Mouse (Mus musculus) heart, embryonic 15.5 days (tissue): ENCODE measurements around the gene Abi3bp. TPM values are rescaled to one million over a fixed set of nuclear protein-coding genes. Genes with fewer than 3 reads are reported as not detected.

Experiments used
- ATAC-seq: fragments of 200-750 bp; cut with Nextera tagmentation; replicated peaks from 2 replicates; pipeline ENCODE4 v1.8.0; 2017; ENCODE audit warnings: low read depth, moderate TSS enrichment; ENCODE audit not compliant: insufficient number of reproducible peaks, insufficient read depth, low FRiP score
- H3K27ac ChIP-seq: fragments of 300-500 bp; sonication (generic); 2 replicates; pipeline ENCODE4 v1.5.1; 2015; ENCODE audit warnings: mild to moderate bottlenecking, inconsistent platforms
- H3K27me3 ChIP-seq: fragments of 300-500 bp; sonication (generic); 2 replicates; pipeline ENCODE4 v1.6.1; 2015; ENCODE audit warnings: inconsistent platforms
- H3K36me3 ChIP-seq: fragments of 300-500 bp; sonication (generic); 2 replicates; pipeline ENCODE4 v1.6.1; 2015; ENCODE audit warnings: mild to moderate bottlenecking, inconsistent platforms
- H3K4me1 ChIP-seq: fragments of 300-500 bp; sonication (generic); replicated peaks from 2 replicates; pipeline ENCODE4 v1.6.1; 2015; ENCODE audit warnings: inconsistent platforms
- H3K4me2 ChIP-seq: fragments of 300-500 bp; sonication (generic); 2 replicates; pipeline ENCODE4 v1.6.1; 2015; ENCODE audit warnings: inconsistent platforms, mild to moderate bottlenecking, moderate library complexity
- H3K4me3 ChIP-seq: fragments of 300-500 bp; sonication (generic); 2 replicates; pipeline ENCODE4 v1.5.1; 2015; ENCODE audit warnings: mild to moderate bottlenecking, inconsistent platforms
- H3K9ac ChIP-seq: fragments of 300-500 bp; sonication (generic); 2 replicates; pipeline ENCODE4 v1.6.1; 2015; ENCODE audit warnings: mild to moderate bottlenecking, inconsistent platforms
- H3K9me3 ChIP-seq: fragments of 300-500 bp; sonication (generic); replicated peaks from 2 replicates; pipeline ENCODE4 v1.6.1; 2016; ENCODE audit warnings: inconsistent platforms
- WGBS: fragments of 180-500 bp; shearing (Covaris S2); methylation state at CpG from one replicate; pipeline ENCODE4 v1.1.7; 2015; ENCODE audit warnings: mixed read lengths; 5-methylcytosine and 5-hydroxymethylcytosine counted together
- polyA plus RNA-seq: library from polyadenylated mRNA; unstranded; fragments of >200 nt; fragmentation: Nextera tagmentation; extraction: Ambion mirVana; gene quantifications from 2 replicates; pipeline ENCODE4 v1.2.1, GENCODE M21; 2015

Gene Abi3bp
- polyA plus RNA-seq, 1 experiment from 2014 or later = 6.7 TPM

DNA sequence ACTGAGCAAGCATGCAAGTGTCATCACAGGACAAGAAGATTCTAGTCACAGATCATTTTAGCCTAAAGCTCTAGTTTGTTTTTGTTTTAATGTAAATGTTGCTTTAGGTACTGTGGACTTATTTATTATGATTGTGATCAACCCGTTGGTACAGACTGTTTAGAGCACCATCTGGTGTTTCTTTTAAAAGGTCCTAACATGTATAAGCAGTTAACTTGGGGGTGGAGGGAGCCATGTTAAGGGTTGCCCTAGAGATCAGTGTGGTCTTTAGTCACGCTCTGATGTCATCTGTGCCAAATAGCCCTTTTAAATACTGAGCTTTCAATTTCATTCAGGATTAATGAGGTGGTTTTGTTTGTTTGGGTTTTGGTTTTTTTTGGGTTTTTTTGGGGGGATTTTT, 218.8 kb downstream of the Abi3bp start:
- 81% methylated on average over 2 of the region's 2 CpGs for WGBS
- H3K27ac ChIP-seq = no peak overlapping the region
- no peak for ATAC-seq
- H3K9me3 ChIP-seq = no peaks in the 10 kb centered on the region
- no peak overlapping the region for H3K4me3 ChIP-seq
- H3K27me3 ChIP-seq = no peaks in the 10 kb centered on the region
- H3K9ac ChIP-seq = no peak overlapping the region
- no peaks in the 10 kb centered on the region for H3K4me1 ChIP-seq
- peaks cover 45% of the 10 kb centered on the region for H3K36me3 ChIP-seq
- H3K4me2 ChIP-seq = no peak overlapping the region

GRCm38 (mm10) chr16:56700898-56701297, 223.2 kb downstream of the Abi3bp start:
- no peaks in the 10 kb centered on the region for H3K27me3 ChIP-seq
- H3K9ac ChIP-seq = no peak overlapping the region
- WGBS = 88% methylated on average over 3 of the region's 3 CpGs
- H3K27ac ChIP-seq = no peak overlapping the region
- no peaks in the 10 kb centered on the region for H3K9me3 ChIP-seq
- no peak overlapping the region for H3K4me3 ChIP-seq
- H3K4me1 ChIP-seq = no peaks in the 10 kb centered on the region
- ATAC-seq = no peak
- no peak overlapping the region for H3K4me2 ChIP-seq
- H3K36me3 ChIP-seq = peaks cover 34% of the 10 kb centered on the region

DNA sequence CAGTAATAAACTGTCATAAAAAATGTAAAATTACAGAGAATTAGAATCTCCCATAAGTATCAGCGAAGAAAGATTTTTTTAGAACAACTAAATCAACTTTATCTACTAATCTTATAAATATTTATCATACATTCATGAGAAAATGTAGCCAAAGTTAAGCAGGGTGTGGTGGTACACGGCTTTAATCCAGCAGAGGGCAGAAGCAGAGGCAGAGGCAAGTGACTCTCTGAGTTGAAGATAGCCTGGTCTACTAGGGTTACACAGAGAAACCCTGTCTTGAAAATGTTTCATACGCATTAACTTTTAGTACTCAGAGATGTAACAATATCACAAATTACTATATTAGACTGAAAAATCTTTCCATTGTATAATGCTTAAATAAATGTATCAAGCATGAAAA, 228.1 kb downstream of the Abi3bp start:
- Histone ChIP-seq H3K4me3 (no peak overlapping the region), H3K36me3 (peaks cover 56% of the 10 kb centered on the region), H3K4me1 (no peaks in the 10 kb centered on the region), H3K27me3 (no peaks in the 10 kb centered on the region), H3K9ac (no peak overlapping the region), H3K27ac (no peak overlapping the region), H3K4me2 (no peak overlapping the region), H3K9me3 (no peaks in the 10 kb centered on the region)
- ATAC-seq = no peak
- 87% methylated on average over 3 of the region's 3 CpGs for WGBS

GRCm38 (mm10) chr16:56710071-56710470, 232.4 kb downstream of the Abi3bp start:
- no peaks in the 10 kb centered on the region for H3K27me3 ChIP-seq
- WGBS = 92% methylated on average over 3 of the region's 3 CpGs
- no peak overlapping the region for H3K27ac ChIP-seq
- H3K9me3 ChIP-seq = no peaks in the 10 kb centered on the region
- H3K4me3 ChIP-seq = no peak overlapping the region
- peaks cover 5% of the 10 kb centered on the region for H3K4me1 ChIP-seq
- H3K9ac ChIP-seq = no peak overlapping the region
- no peak for ATAC-seq
- peaks cover 58% of the 10 kb centered on the region for H3K36me3 ChIP-seq
- H3K4me2 ChIP-seq = no peak overlapping the region

GRCm38 (mm10) chr16:56715608-56716007, 237.9 kb downstream of the Abi3bp start:
- 0 out of 2 replicates have a peak overlapping the region, but pooled peaks have one; percentile 96 for H3K27ac ChIP-seq
- peaks cover 18% of the 10 kb centered on the region for H3K4me1 ChIP-seq
- no peak overlapping the region for H3K9ac ChIP-seq
- WGBS = 43% methylated on average over 3 of the region's 3 CpGs
- ATAC-seq = no peak
- H3K9me3 ChIP-seq = no peaks in the 10 kb centered on the region
- H3K4me3 ChIP-seq = peak overlapping the region; percentile 90
- peaks cover 20% of the 10 kb centered on the region for H3K36me3 ChIP-seq
- no peaks in the 10 kb centered on the region for H3K27me3 ChIP-seq
- H3K4me2 ChIP-seq = peak overlapping the region; percentile 67

GRCm38 (mm10) chr16:56716557-56717179, 239.0 kb downstream of the Abi3bp start:
- 0% methylated on average over 28 of the region's 38 CpGs for WGBS
- Histone ChIP-seq H3K4me2 (peak overlapping the region; percentile 67), H3K9ac (peak overlapping the region; percentile 92), H3K4me1 (peaks cover 18% of the 10 kb centered on the region), H3K27ac (peak overlapping the region; percentile 96), H3K4me3 (peak overlapping the region; percentile 90), H3K27me3 (no peaks in the 10 kb centered on the region), H3K36me3 (peaks cover 12% of the 10 kb centered on the region), H3K9me3 (no peaks in the 10 kb centered on the region)
- peak; percentile 80 for ATAC-seq

- Histone ChIP-seq H3K9ac (peak within 1 kb of the TSS; percentile 92), H3K4me1 (peaks cover 18% of the 10 kb centered on the region), H3K27ac (peak within 1 kb of the TSS; percentile 96), H3K4me3 (peak within 1 kb of the TSS; percentile 90), H3K27me3 (no peaks in the 10 kb centered on the region), H3K9me3 (no peaks in the 10 kb centered on the region), H3K4me2 (peak within 1 kb of the TSS; percentile 70), H3K36me3 (peaks cover 5% of the 10 kb centered on the region; the same call in 1 of the 2 replicates)
- peak; percentile 95 for ATAC-seq
- WGBS = under 1% methylated on average over 60 of the region's 62 CpGs
Measured at GRCm38 (mm10) chr16:56717224-56718200, 239.8 kb downstream of the Abi3bp start, which contains the start of gene Tfg. TSS of gene Tfg (minus strand) at chr16:56717450.

GRCm38 (mm10) chr16:56719031-56719430, 241.4 kb downstream of the Abi3bp start:
- ATAC-seq = no peak
- no peak overlapping the region for H3K9ac ChIP-seq
- no peak overlapping the region for H3K27ac ChIP-seq
- H3K27me3 ChIP-seq = no peaks in the 10 kb centered on the region
- no peak overlapping the region for H3K4me3 ChIP-seq
- H3K36me3 ChIP-seq = no peaks in the 10 kb centered on the region
- H3K4me2 ChIP-seq = no peak overlapping the region
- no peaks in the 10 kb centered on the region for H3K9me3 ChIP-seq
- H3K4me1 ChIP-seq = peaks cover 18% of the 10 kb centered on the region

- Histone ChIP-seq H3K4me2 (no peak overlapping the region), H3K4me3 (no peak overlapping the region), H3K9ac (no peak overlapping the region), H3K27ac (no peak overlapping the region), H3K9me3 (no peaks in the 10 kb centered on the region), H3K4me1 (peaks cover 3% of the 10 kb centered on the region; the same call in 1 of the 2 replicates), H3K36me3 (no peaks in the 10 kb centered on the region), H3K27me3 (no peaks in the 10 kb centered on the region)
- WGBS = 47% methylated on average over 4 of the region's 4 CpGs
- ATAC-seq = no peak
Measured at GRCm38 (mm10) chr16:56722357-56722756, 244.7 kb downstream of the Abi3bp start.

DNA sequence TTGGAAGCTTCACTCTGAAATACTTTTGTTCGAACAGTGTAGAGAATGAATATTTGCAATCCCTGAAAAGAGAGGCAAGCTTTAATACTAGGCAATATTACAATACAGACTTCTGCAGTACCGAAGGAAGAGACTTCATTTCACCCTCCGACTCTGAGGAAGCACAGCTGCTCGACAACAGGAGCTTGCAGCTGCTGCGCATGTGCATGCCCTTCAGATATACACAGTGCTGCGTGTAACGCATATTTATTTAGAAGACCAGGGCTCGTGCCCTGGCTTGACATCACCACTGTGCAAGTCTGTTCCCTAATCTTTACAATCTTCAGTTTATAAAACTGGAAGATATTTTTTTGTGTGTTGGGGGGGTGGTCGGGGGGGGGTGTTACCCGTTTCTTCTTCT, 247.2 kb downstream of the Abi3bp start:
- no peak overlapping the region for H3K27ac ChIP-seq
- no peak for ATAC-seq
- H3K9me3 ChIP-seq = no peaks in the 10 kb centered on the region
- 71% methylated on average over 10 of the region's 10 CpGs for WGBS
- no peak overlapping the region for H3K9ac ChIP-seq
- no peaks in the 10 kb centered on the region for H3K36me3 ChIP-seq
- H3K4me2 ChIP-seq = no peak overlapping the region
- no peak overlapping the region for H3K4me3 ChIP-seq
- H3K27me3 ChIP-seq = no peaks in the 10 kb centered on the region
- H3K4me1 ChIP-seq = no peaks in the 10 kb centered on the region

GRCm38 (mm10) chr16:56729060-56729459, 251.4 kb downstream of the Abi3bp start:
- Histone ChIP-seq H3K27ac (no peak overlapping the region), H3K4me1 (no peaks in the 10 kb centered on the region), H3K9ac (no peak overlapping the region), H3K36me3 (no peaks in the 10 kb centered on the region), H3K4me3 (no peak overlapping the region), H3K4me2 (no peak overlapping the region), H3K27me3 (no peaks in the 10 kb centered on the region), H3K9me3 (no peaks in the 10 kb centered on the region)
- no peak for ATAC-seq
- WGBS = 26% methylated on average over 1 of the region's 1 CpGs
